9 mouse cellular contexts compared by ENCODE assay signal in the genomic region with DNA sequence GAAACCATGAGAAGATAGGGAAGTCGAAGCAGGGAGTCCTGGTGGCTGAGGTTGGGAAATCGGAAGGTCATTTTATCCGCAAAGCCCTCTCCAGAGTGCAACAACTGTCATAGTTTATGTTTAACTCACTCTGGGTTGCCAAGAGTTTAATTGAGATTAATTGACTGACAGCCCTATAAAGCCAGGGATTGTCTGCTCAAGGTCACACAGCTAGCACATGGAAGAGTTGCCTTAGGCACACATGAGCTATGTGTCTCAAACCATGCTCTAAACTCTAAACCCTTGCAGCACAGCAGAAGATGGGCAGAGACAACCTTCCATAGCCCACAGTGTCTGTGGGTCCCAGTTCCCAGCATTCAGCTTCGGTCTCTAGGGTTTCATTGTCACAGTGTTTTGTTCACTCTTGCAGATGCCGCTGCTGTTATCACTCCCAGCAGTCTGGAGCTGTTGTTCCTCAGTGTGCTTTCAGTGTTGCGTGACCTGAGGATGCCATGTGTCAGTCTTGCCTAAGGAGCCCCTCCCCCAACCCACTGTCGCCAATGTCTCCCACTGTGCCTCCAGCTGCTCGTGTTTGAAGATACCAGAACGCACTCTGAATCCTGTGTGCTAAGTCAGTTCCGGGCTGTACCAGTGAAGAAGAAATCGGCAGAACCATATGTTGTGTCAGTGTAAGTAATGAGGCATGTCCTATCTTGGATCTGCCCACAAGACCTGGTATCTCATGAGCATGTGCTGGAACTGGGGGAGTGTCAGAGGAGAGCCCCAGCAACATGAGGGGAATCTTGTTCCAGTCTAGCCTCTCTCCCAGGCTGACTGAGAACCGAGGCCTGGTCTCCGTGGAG.
DNase-seq lines count a peak whose midpoint lies in the region; ATAC-seq lines count a peak whose summit lies in the region.
"Had no signal": no experiment of that assay in that cellular context is flagged by ENCODE, and none has a peak within 500 bp of the region (broad histone marks: within the 10 kb centered on the region; RNA-seq: fewer than 3 reads in every experiment).

No protein-coding gene starts in this region.

- no peak overlapping the region for H3K9ac ChIP-seq in forebrain, embryonic 13.5 days
- H3K9ac ChIP-seq in midbrain, embryonic 15.5 days, result no peak overlapping the region
- H3K9ac ChIP-seq in kidney, embryonic 14.5 days (ENCODE audit: low read depth, low read length), result no peak overlapping the region
- H3K9ac ChIP-seq: liver, embryonic 13.5 days had no signal

- no peak for DNase-seq in forebrain, embryonic 10.5 days (ENCODE audit: extremely low spot score, low spot score)
- peak; percentile 19 for DNase-seq in midbrain, embryonic 10.5 days (ENCODE audit: low spot score)
- DNase-seq in retina, postnatal 1 day, result peak; percentile 53
- no peak for DNase-seq in thymus, adult 18-20 months
- DNase-seq: liver, embryonic 13.5 days had no signal

- no peak overlapping the region for H3K27ac ChIP-seq in forebrain, embryonic 13.5 days
- H3K27ac ChIP-seq in forebrain, embryonic 10.5 days, result no peak overlapping the region
- peak overlapping the region; percentile 46 for H3K27ac ChIP-seq in midbrain, embryonic 10.5 days (replicated peaks)
- H3K27ac ChIP-seq in midbrain, embryonic 15.5 days, result no peak overlapping the region
- H3K27ac ChIP-seq in kidney, embryonic 14.5 days (ENCODE audit: low read depth, low read length), result no peak overlapping the region
- H3K27ac ChIP-seq: liver, embryonic 13.5 days had no signal

- H3K36me3 ChIP-seq in forebrain, embryonic 13.5 days (ENCODE audit: poor library complexity, severe bottlenecking), result no peaks in the 10 kb centered on the region
- no peaks in the 10 kb centered on the region for H3K36me3 ChIP-seq in forebrain, embryonic 10.5 days (replicated peaks)
- H3K36me3 ChIP-seq in midbrain, embryonic 10.5 days, result no peaks in the 10 kb centered on the region
- no peaks in the 10 kb centered on the region for H3K36me3 ChIP-seq in midbrain, embryonic 15.5 days (replicated peaks)
- H3K36me3 ChIP-seq in kidney, embryonic 14.5 days (ENCODE audit: control insufficient read depth, insufficient read depth, low read length), result no peaks in the 10 kb centered on the region
- H3K36me3 ChIP-seq: liver, embryonic 13.5 days had no signal

- H3K4me1 ChIP-seq in forebrain, embryonic 13.5 days, result no peaks in the 10 kb centered on the region
- peaks cover 6% of the 10 kb centered on the region for H3K4me1 ChIP-seq in forebrain, embryonic 10.5 days
- peaks cover 8% of the 10 kb centered on the region for H3K4me1 ChIP-seq in midbrain, embryonic 10.5 days
- peaks cover 5% of the 10 kb centered on the region; the same call in 1 of the 2 replicates for H3K4me1 ChIP-seq in midbrain, embryonic 15.5 days
- no peaks in the 10 kb centered on the region; the same call in 1 of the 2 replicates for H3K4me1 ChIP-seq in kidney, embryonic 14.5 days (ENCODE audit: control insufficient read depth, insufficient read depth, low read length)
- H3K4me1 ChIP-seq: liver, embryonic 13.5 days had no signal

- peak; percentile 33; the same call in 1 of the 2 replicates for ATAC-seq in forebrain, embryonic 13.5 days
- no peak for ATAC-seq in midbrain, embryonic 15.5 days (replicated peaks)
- ATAC-seq in kidney, embryonic 14.5 days (ENCODE audit: low FRiP score, low TSS enrichment), result peak; percentile 83
- no peak for ATAC-seq in megakaryocyte, adult 5-6 weeks (ENCODE audit: poor library complexity, severe bottlenecking)

- no peaks in the 10 kb centered on the region for H3K27me3 ChIP-seq in forebrain, embryonic 13.5 days
- H3K27me3 ChIP-seq in forebrain, embryonic 10.5 days (ENCODE audit: poor library complexity, severe bottlenecking), result no peaks in the 10 kb centered on the region
- H3K27me3 ChIP-seq in midbrain, embryonic 10.5 days (ENCODE audit: low read depth, poor library complexity, severe bottlenecking), result no peaks in the 10 kb centered on the region
- H3K27me3 ChIP-seq in midbrain, embryonic 15.5 days (replicated peaks), result no peaks in the 10 kb centered on the region
- H3K27me3 ChIP-seq in kidney, embryonic 14.5 days (ENCODE audit: control insufficient read depth, insufficient read depth, low read length), result no peaks in the 10 kb centered on the region
- H3K27me3 ChIP-seq: liver, embryonic 13.5 days had no signal

- no peak overlapping the region for H3K4me3 ChIP-seq in forebrain, embryonic 13.5 days
- no peak overlapping the region for H3K4me3 ChIP-seq in forebrain, embryonic 10.5 days
- no peak overlapping the region for H3K4me3 ChIP-seq in midbrain, embryonic 10.5 days
- no peak overlapping the region for H3K4me3 ChIP-seq in midbrain, embryonic 15.5 days
- H3K4me3 ChIP-seq in kidney, embryonic 14.5 days (ENCODE audit: low read length), result no peak overlapping the region
- H3K4me3 ChIP-seq: liver, embryonic 13.5 days had no signal

- H3K4me2 ChIP-seq in forebrain, embryonic 13.5 days, result no peak overlapping the region
- H3K4me2 ChIP-seq in midbrain, embryonic 15.5 days, result no peak overlapping the region
- H3K4me2 ChIP-seq in kidney, embryonic 14.5 days (replicated peaks; ENCODE audit: low read depth, low read length), result no peak overlapping the region
- H3K4me2 ChIP-seq: liver, embryonic 13.5 days had no signal

- no peaks in the 10 kb centered on the region for H3K9me3 ChIP-seq in forebrain, embryonic 13.5 days (replicated peaks)
- H3K9me3 ChIP-seq in forebrain, embryonic 10.5 days, result no peaks in the 10 kb centered on the region
- H3K9me3 ChIP-seq in midbrain, embryonic 10.5 days (replicated peaks), result no peaks in the 10 kb centered on the region
- H3K9me3 ChIP-seq in midbrain, embryonic 15.5 days, result no peaks in the 10 kb centered on the region
- no peaks in the 10 kb centered on the region for H3K9me3 ChIP-seq in kidney, embryonic 14.5 days (ENCODE audit: control insufficient read depth, low read length)
- H3K9me3 ChIP-seq: liver, embryonic 13.5 days had no signal

- WGBS in forebrain, embryonic 13.5 days, result 70% methylated on average over 13 of the region's 13 CpGs
- whole genome bisulfite sequencing in forebrain, embryonic 10.5 days, result 82% methylated on average over 13 of the region's 13 CpGs
- 70% methylated on average over 13 of the region's 13 CpGs for WGBS in midbrain, embryonic 10.5 days
- WGBS in midbrain, embryonic 15.5 days, result 54% methylated on average over 13 of the region's 13 CpGs
- WGBS in kidney, embryonic 14.5 days, result 44% methylated on average over 13 of the region's 13 CpGs

Comparison
In these comparisons a context has a peak if more than half of its experiments do, and no peak if none do; other contexts are left out.
1. ATAC-seq: peak in forebrain, embryonic 13.5 days (single experiment) and kidney, embryonic 14.5 days (single experiment); none in midbrain, embryonic 15.5 days (single experiment) and megakaryocyte, adult 5-6 weeks (single experiment).
2. DNase-seq: peak in midbrain, embryonic 10.5 days (single experiment) and retina, postnatal 1 day (single experiment); none in forebrain, embryonic 10.5 days (single experiment) and thymus, adult 18-20 months (0 of 2).